Mouse (Mus musculus) thymus, adult 18-20 months (tissue): ENCODE results near the gene Ednra.

Experiments used
- DNase-seq, 2 experiments: peaks; one replicate each; pipeline ENCODE4 v3.0.0; 2022; ENCODE audit warnings: mixed read lengths in 2 of 2

The Ednra gene

GRCm38 (mm10) chr8:77724046-77724930 lies at the start of gene Ednra:
Gene Ednra, minus strand, starts transcription at chr8:77724464.
- no peak for DNase-seq

DNA sequence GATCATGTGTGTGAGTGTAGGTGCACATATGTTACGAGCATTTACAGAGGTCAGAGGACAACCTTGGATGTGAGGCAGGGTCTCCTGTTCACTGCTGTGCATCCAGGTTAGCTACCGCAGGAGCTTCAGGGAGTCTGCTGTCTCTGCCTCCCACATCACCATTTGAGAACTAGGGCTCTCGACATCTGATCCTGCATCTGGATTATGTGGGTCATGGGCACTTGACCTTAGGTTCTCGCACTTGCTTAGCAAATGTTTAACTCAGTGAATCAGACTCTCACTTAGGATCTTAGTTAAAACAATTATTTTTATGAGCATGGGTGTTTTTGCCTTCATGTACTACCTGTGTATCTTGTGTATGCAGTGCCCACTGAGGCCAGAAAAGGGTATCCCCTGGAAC lies 49.6 kb upstream of the Ednra start:
- no peak for DNase-seq

- no peak for DNase-seq
These were observed 49.0 kb upstream of the Ednra start for GRCm38 (mm10) chr8:77773256-77773655.

DNA sequence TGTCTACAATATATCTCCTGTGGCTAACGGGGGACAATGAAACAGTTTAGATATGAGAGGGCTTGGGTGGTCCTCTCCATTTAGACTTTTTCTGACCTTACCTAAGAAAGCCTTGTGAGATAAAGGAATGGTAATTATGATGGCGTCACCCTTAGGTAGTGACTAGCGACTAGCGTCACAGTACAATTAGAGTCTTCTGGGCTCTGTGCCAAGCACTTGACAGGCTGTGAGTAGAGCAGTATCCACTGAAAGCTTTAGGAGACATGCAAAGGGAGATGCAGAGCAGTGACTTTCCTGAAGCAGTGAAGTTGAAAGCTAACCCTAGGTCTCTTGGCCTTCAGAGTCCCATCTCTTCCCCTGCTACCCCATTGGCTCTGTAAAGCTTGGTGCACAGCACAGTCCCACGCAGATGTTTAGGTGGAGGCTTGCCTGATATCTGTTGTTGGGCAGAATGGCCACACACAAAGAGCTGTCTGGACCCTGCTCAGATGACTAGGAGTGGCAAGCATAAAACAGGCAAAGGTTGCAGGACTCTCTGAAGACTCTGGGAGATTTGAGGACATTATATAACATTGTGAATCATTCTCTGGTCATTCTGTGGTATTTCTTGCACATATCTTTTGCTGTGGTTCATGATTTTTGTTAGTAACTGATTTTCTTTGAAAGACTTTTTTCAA lies 48.1 kb upstream of the Ednra start:
- no peak for DNase-seq

- no peak for DNase-seq
These were observed 46.7 kb upstream of the Ednra start for GRCm38 (mm10) chr8:77770966-77771365.

GRCm38 (mm10) chr8:77768916-77769315 lies 44.7 kb upstream of the Ednra start:
- no peak for DNase-seq

- no peak for DNase-seq
These were observed 40.0 kb upstream of the Ednra start for GRCm38 (mm10) chr8:77764253-77764652.

DNA sequence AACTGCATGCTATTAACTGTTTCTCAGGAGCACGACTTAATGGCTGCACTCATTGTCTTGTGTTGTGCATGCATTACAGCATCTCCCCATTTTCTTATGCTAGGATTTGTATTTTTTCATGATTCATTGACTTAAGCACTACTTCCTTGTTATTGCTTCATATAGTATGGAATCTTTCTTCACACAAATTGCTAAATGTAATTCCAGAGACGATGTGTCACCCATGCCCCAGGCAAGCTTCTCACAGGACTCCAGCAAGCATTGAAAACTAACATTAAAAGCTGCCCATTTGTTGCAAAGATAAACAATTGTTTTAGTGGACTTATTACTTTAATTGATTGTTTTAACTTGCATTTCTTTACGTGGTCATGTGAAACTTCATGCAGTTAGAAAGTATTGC lies 38.7 kb upstream of the Ednra start:
- DNase-seq = no peak

DNA sequence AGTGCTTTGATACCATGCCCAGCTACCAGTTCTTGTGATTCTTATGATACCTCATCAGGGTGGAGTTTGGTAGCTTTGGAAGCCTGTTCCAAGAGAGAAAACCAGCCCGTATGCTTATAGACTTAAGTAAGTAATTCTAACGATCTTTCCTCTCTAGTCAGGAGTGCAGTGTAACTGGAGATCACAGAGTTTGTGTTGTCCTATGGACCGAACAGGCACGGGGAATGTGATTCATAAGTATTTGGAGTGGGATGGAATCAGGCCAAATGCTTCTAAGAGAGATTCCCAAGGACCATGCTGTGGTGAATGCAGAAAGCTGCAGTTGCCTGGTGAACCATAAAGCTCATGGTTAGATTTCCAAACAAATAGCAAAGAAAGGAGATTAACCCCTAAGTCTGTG lies 31.2 kb upstream of the Ednra start:
- DNase-seq = no peak

- DNase-seq = no peak
These were observed 29.5 kb upstream of the Ednra start for GRCm38 (mm10) chr8:77753796-77754195.

GRCm38 (mm10) chr8:77752041-77752440 lies 27.8 kb upstream of the Ednra start:
- DNase-seq = no peak

DNA sequence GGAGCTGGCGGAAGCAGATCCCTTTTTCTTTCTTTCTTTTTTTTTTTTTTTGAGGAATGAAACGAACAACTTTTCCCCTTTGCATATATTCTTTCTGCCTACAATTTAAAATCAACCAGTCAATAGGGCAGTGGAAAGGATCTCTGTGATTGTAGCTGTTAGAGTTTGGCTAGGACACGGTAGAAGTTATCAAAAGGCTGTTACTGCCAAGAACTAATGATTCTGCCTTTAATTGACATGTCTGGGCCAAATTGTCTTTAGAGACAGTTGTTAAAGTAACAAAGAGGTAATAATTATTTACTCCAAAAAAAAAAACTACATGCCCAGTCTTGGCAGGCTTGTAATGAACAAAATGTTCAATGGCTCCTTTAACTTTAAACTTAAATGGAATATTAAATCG lies 26.1 kb upstream of the Ednra start:
- DNase-seq = no peak

DNA sequence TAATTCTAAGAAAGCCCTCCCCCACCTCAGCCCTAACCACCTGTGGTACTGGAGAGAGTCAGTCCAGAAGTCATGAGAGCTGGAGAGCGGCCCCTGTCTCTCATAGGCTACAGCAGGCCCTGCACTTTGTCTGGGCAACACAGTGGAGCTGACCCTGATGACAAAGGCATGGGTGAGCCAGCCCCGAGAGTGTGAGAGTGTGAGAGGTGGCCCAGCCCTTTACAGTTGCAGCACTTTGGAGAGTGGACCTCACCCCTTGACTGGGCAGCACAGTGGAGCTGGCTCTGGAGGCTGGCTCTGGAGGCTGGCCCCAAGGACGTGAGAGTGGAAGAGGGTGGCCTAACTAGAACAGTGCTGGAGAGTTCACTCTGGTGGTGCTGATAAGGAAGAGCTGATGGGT lies 20.2 kb upstream of the Ednra start:
- DNase-seq = no peak

DNA sequence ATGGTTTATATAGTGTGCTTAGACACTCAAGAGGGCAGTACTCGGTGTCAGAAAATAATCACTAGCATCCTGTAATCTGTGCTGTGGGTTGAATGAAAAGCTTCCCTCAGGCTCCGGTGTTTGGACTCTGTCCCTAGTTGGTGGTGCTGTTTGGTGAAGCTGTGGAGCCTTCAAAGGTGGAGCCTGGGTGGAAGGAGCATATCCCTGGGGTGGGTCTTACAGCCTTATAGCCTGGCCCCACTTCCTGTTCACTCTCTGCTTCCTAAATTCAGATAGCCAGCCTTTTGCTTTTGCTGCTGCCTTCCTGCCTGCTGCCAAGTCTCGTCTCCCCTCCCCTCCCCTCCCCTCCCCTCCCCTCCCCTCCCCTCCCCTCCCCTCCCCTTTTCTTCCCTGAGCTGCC lies 18.1 kb upstream of the Ednra start:
- DNase-seq = no peak

- DNase-seq = no peak
These were observed 16.9 kb upstream of the Ednra start for GRCm38 (mm10) chr8:77741050-77741777.

- DNase-seq = no peak
These were observed 14.2 kb upstream of the Ednra start for GRCm38 (mm10) chr8:77738419-77738818.

DNA sequence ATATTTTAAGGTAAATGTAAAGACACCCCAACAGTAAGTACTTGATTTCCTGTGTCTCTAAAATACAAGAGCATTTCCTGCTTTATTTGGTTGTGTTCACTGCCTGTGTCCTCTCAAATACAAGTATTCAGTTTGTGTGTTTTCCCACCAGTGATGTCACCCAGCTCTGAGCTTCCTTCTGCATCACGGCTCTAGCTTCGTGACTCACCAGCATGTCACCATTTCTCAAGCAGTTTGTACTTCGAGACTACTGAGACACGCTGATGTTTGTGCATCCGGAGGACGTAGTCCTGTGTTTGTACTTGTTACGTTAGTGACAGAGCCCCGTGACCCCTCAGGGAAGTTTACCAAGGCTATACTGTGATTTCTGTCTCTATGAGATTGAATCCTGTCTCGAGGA lies 13.1 kb upstream of the Ednra start:
- DNase-seq = no peak

GRCm38 (mm10) chr8:77733792-77734191 lies 9.5 kb upstream of the Ednra start:
- no peak for DNase-seq

DNA sequence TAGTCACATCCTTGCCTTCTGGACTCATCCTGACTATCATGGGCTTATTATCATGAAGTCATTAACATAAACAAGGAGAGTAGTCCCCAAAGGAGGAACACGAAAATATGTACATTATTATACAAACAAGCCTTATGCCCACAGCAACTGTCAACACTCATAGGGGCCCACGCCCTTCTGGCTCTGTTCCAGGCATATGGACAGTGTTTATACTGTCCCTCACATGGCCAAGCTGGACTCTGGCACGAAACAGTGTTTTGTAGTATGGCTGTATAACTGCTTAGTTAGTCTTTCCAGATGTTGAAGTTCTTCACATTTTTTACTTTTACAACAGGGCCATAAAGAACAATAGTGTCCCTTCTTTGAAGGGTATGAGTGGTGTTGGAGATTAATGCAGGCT lies 8.7 kb upstream of the Ednra start:
- no peak for DNase-seq

DNA sequence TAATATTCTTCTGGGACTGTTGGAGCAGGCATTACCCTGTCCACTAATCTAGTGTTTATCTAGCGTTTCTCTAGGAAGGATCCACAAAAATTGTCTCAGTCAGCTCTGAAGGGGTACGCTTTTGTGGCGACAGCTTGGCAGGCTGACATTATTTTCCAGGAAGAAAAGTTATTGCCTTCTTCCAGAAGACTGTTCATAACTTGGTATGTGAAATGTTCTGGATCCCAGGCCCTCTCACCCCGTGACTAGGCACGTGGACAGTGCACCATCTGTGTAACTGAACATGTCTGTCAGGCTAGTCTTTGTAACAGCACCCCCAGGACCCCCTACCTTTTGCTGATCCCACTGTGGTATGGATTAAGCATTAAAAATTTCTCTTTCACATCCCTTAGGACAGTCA lies 1.1 kb upstream of the Ednra start:
- DNase-seq = no peak

DNA sequence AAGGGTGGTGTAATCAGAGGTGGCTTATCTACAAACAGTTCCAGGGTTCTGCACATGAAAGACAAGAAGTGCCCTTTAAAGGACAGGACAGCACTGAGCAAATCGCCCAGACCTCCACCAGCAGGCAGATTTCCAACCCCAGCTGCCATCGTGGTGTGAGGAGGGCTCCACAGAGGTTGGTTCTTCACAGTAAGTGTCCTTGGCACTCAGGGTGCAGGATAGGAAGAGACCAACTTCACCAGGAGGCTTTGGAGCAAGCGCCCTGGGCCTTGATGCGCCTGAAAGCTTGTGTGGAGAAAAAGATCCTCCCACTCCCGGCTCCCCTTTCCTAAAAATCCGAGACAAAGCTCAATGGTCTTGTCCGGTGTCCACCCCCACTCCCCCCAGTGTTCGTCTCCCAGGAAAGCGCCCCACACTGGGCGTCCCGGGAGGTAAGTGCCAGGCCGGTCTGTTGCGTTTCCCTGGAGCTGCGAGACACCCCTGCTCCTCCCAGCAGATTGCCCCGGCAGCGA lies 674 bp downstream of the Ednra start:
- no peak for DNase-seq

- no peak for DNase-seq
These were observed 1.2 kb downstream of the Ednra start for GRCm38 (mm10) chr8:77723018-77723417.

- no peak for DNase-seq
These were observed 5.3 kb downstream of the Ednra start for GRCm38 (mm10) chr8:77718933-77719332.
